Mouse (Mus musculus) small intestine, adult 2 months (tissue): ENCODE data around the gene Pllp.

Source experiments
- CTCF ChIP-seq: fragments of 200-500 bp; IDR thresholded peaks from 2 replicates; pipeline ENCODE4 v1.5.1; 2012; ENCODE audit warnings: low read depth, mild to moderate bottlenecking, control low read depth, inconsistent platforms, low read length, moderate library complexity, mixed read lengths; ENCODE audit not compliant: insufficient replicate concordance, insufficient read length; ENCODE audit errors: extremely low read depth
- POLR2A ChIP-seq: fragments of 200-500 bp; IDR thresholded peaks from 2 replicates; pipeline ENCODE4 v1.6.1; 2012; ENCODE audit warnings: low read depth, mild to moderate bottlenecking, control low read depth, inconsistent platforms, low read length, moderate library complexity

DNA sequence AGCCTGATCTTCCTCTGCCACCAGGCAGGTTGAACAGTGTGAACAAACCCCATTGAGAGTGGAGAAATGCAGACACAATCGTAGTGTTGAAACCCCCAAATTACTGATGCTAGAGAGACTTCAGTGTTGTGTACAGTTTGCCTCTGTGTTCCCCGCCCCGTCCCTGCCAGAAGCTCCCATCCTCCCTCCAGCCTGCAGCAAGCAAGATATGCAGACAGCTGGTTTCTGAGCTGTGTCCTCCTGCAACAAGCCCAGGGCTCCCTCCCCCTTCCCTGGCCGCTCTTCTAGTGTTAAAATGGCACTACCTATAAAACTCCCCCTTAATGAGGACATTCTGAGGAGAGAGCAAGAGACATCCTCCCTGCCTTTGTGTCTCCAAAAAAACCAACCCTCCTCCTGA is 33.2 kb upstream of the Pllp start:
- TF ChIP-seq POLR2A: no peak
- TF ChIP-seq CTCF: no peak
